Mouse (Mus musculus) forebrain, postnatal 0 days (tissue): ENCODE results near the gene Clstn1. TPM values are rescaled to one million over a fixed set of nuclear protein-coding genes. Genes with fewer than 3 reads are reported as not detected.

Experiments
- ATAC-seq: fragments of 200-750 bp; cut with Nextera tagmentation; 2 replicates; pipeline ENCODE4 v1.8.0; 2017; ENCODE audit warnings: mild to moderate bottlenecking, moderate library complexity
- DNase-seq: peaks from one replicate; pipeline ENCODE4 v3.0.0-alpha.2; 2015
- H3K27ac ChIP-seq: fragments of 300-500 bp; sonication (generic); 2 replicates; pipeline ENCODE4 v1.5.1; 2014; ENCODE audit warnings: low read depth, mild to moderate bottlenecking, antibody characterized with exemption, low read length, moderate library complexity, mixed read lengths
- H3K27me3 ChIP-seq: fragments of 300-500 bp; sonication (generic); 2 replicates; pipeline ENCODE4 v1.6.1; 2014; ENCODE audit warnings: mild to moderate bottlenecking, low read length, mixed read lengths; ENCODE audit not compliant: insufficient read depth
- H3K36me3 ChIP-seq: fragments of 300-500 bp; sonication (generic); 2 replicates; pipeline ENCODE4 v1.6.1; 2014; ENCODE audit warnings: mild to moderate bottlenecking, moderate library complexity; ENCODE audit not compliant: insufficient read depth
- H3K4me1 ChIP-seq: fragments of 300-500 bp; sonication (generic); 2 replicates; pipeline ENCODE4 v1.6.1; 2014; ENCODE audit warnings: antibody characterized with exemption; ENCODE audit not compliant: insufficient read depth
- H3K4me2 ChIP-seq: fragments of 300-500 bp; sonication (generic); 2 replicates; pipeline ENCODE4 v1.6.1; 2014; ENCODE audit warnings: low read depth, mild to moderate bottlenecking, moderate library complexity
- H3K4me3 ChIP-seq: fragments of 300-500 bp; sonication (generic); 2 replicates; pipeline ENCODE4 v1.5.1; 2014; ENCODE audit warnings: low read depth, low read length, mixed read lengths
- H3K9ac ChIP-seq: fragments of 300-500 bp; sonication (generic); 2 replicates; pipeline ENCODE4 v1.6.1; 2014; ENCODE audit warnings: mild to moderate bottlenecking
- H3K9me3 ChIP-seq: fragments of 300-500 bp; sonication (generic); 2 replicates; pipeline ENCODE4 v1.6.1; 2016; ENCODE audit warnings: low read length
- CTCF ChIP-seq: sonication (generic); IDR thresholded peaks from 2 replicates; pipeline ENCODE4 v1.5.1; 2016; ENCODE audit warnings: antibody characterized with exemption, control low read depth, low read depth
- WGBS: fragments of 180-500 bp; shearing (Covaris S2); extraction: QIAGEN DNeasy Blood & Tissue Kit; methylation state at CpG from one replicate; pipeline ENCODE4 v1.1.7; 2014; 5-methylcytosine and 5-hydroxymethylcytosine counted together
- polyA plus RNA-seq: library from polyadenylated mRNA; unstranded; fragments of >200 nt; fragmentation: Nextera tagmentation; extraction: Ambion mirVana; gene quantifications from 2 replicates; pipeline ENCODE4 v1.2.1, GENCODE M21; 2015
- total RNA-seq: library from RNA; depleted of rRNA; stranded (reverse); fragments of >200 nt; gene quantifications from 2 replicates; pipeline ENCODE4 v1.2.3, GENCODE M21; 2014

Clstn1 gene
- total and polyA plus RNA-seq, 2 experiments from 2014 or later: 179 to 451 TPM

- WGBS: 87% methylated on average over 9 of the region's 9 CpGs
- TF ChIP-seq CTCF: no peak
- Histone ChIP-seq H3K9ac (no peak overlapping the region), H3K36me3 (peaks cover 25% of the 10 kb centered on the region), H3K4me1 (no peaks in the 10 kb centered on the region), H3K27ac (no peak overlapping the region), H3K27me3 (no peaks in the 10 kb centered on the region), H3K4me2 (no peak overlapping the region), H3K4me3 (no peak overlapping the region), H3K9me3 (no peaks in the 10 kb centered on the region)
- DNase-seq (no peak), ATAC-seq (no peak)
These were observed 39.3 kb upstream of the Clstn1 start for GRCm38 (mm10) chr4:149546797-149547444.

- no peak for ATAC-seq
- no peaks in the 10 kb centered on the region for H3K9me3 ChIP-seq
- no peak for TF ChIP-seq CTCF
- H3K9ac ChIP-seq: no peak overlapping the region
- no peak overlapping the region for H3K4me3 ChIP-seq
- no peaks in the 10 kb centered on the region for H3K4me1 ChIP-seq
- WGBS: 91% methylated on average over 6 of the region's 6 CpGs
- no peaks in the 10 kb centered on the region for H3K27me3 ChIP-seq
- DNase-seq: no peak
- no peak overlapping the region for H3K4me2 ChIP-seq
- H3K36me3 ChIP-seq: peaks cover 25% of the 10 kb centered on the region
- H3K27ac ChIP-seq: no peak overlapping the region
These were observed 38.7 kb upstream of the Clstn1 start for GRCm38 (mm10) chr4:149547523-149547922.

- H3K36me3 ChIP-seq: peaks cover 25% of the 10 kb centered on the region
- H3K9me3 ChIP-seq: no peaks in the 10 kb centered on the region
- H3K4me1 ChIP-seq: no peaks in the 10 kb centered on the region
- H3K27ac ChIP-seq: no peak overlapping the region
- DNase-seq: peak; percentile 91
- H3K27me3 ChIP-seq: no peaks in the 10 kb centered on the region
- no peak overlapping the region for H3K4me3 ChIP-seq
- TF ChIP-seq CTCF: peak; percentile 98
- no peak overlapping the region for H3K9ac ChIP-seq
- WGBS: 66% methylated on average over 9 of the region's 9 CpGs
- ATAC-seq: peak; percentile 94
- no peak overlapping the region for H3K4me2 ChIP-seq
These were observed 36.9 kb upstream of the Clstn1 start for GRCm38 (mm10) chr4:149549221-149549925.

- DNase-seq (no peak), ATAC-seq (no peak)
- WGBS: 75% methylated on average over 5 of the region's 5 CpGs
- H3K9me3 ChIP-seq: no peaks in the 10 kb centered on the region
- H3K27me3 ChIP-seq: no peaks in the 10 kb centered on the region
- no peak overlapping the region for H3K4me3 ChIP-seq
- peaks cover 20% of the 10 kb centered on the region for H3K36me3 ChIP-seq
- H3K9ac ChIP-seq: no peak overlapping the region
- no peak overlapping the region for H3K4me2 ChIP-seq
- TF ChIP-seq CTCF: no peak
- no peaks in the 10 kb centered on the region for H3K4me1 ChIP-seq
- H3K27ac ChIP-seq: no peak overlapping the region
These were observed 35.4 kb upstream of the Clstn1 start for GRCm38 (mm10) chr4:149550866-149551265.

- Histone ChIP-seq H3K9me3 (no peaks in the 10 kb centered on the region), H3K27ac (no peak overlapping the region), H3K36me3 (peaks cover 12% of the 10 kb centered on the region), H3K4me2 (no peak overlapping the region), H3K9ac (no peak overlapping the region), H3K27me3 (no peaks in the 10 kb centered on the region), H3K4me3 (no peak overlapping the region), H3K4me1 (no peaks in the 10 kb centered on the region)
- no peak for TF ChIP-seq CTCF
- WGBS: 84% methylated on average over 5 of the region's 5 CpGs
- ATAC-seq (no peak), DNase-seq (no peak)
These were observed 34.6 kb upstream of the Clstn1 start for GRCm38 (mm10) chr4:149551696-149552095.

GRCm38 (mm10) chr4:149553834-149554233 is 32.4 kb upstream of the Clstn1 start:
- Histone ChIP-seq H3K4me3 (no peak overlapping the region), H3K4me1 (no peaks in the 10 kb centered on the region), H3K27me3 (no peaks in the 10 kb centered on the region), H3K9ac (no peak overlapping the region), H3K4me2 (no peak overlapping the region), H3K9me3 (no peaks in the 10 kb centered on the region), H3K27ac (no peak overlapping the region), H3K36me3 (peaks cover 15% of the 10 kb centered on the region)
- DNase-seq: no peak
- 84% methylated on average over 7 of the region's 7 CpGs for WGBS
- TF ChIP-seq CTCF: no peak
- ATAC-seq: no peak

- Histone ChIP-seq H3K27me3 (no peaks in the 10 kb centered on the region), H3K4me2 (no peak overlapping the region), H3K4me3 (no peak overlapping the region), H3K36me3 (peaks cover 21% of the 10 kb centered on the region), H3K4me1 (no peaks in the 10 kb centered on the region), H3K9me3 (no peaks in the 10 kb centered on the region), H3K27ac (no peak overlapping the region), H3K9ac (no peak overlapping the region)
- 68% methylated on average over 4 of the region's 4 CpGs for WGBS
- no peak for DNase-seq
- ATAC-seq: no peak
- no peak for TF ChIP-seq CTCF
These were observed 30.2 kb upstream of the Clstn1 start for GRCm38 (mm10) chr4:149556111-149556510.
